Mouse (Mus musculus) heart, embryonic 16.5 days (tissue): ENCODE measurements around the gene Arnt2. TPM values are rescaled to one million over a fixed set of nuclear protein-coding genes. Genes with fewer than 3 reads are reported as not detected.

Experiments
- ATAC-seq: fragments of 200-750 bp; cut with Nextera tagmentation; replicated peaks from 2 replicates; pipeline ENCODE4 v1.8.0; 2017; ENCODE audit warnings: moderate number of reproducible peaks; ENCODE audit not compliant: insufficient read depth, low FRiP score; ENCODE audit errors: extremely low read depth
- H3K27ac ChIP-seq: fragments of 300-500 bp; sonication (generic); 2 replicates; pipeline ENCODE4 v1.5.1; 2014; ENCODE audit warnings: mild to moderate bottlenecking, low read length, control low read depth, moderate library complexity
- H3K27me3 ChIP-seq: fragments of 300-500 bp; sonication (generic); 2 replicates; pipeline ENCODE4 v1.6.1; 2014; ENCODE audit warnings: low read length, mixed read lengths; ENCODE audit not compliant: control insufficient read depth, insufficient read depth
- H3K36me3 ChIP-seq: fragments of 300-500 bp; sonication (generic); 2 replicates; pipeline ENCODE4 v1.6.1; 2014; ENCODE audit not compliant: control insufficient read depth, insufficient read depth
- H3K4me1 ChIP-seq: fragments of 300-500 bp; sonication (generic); 2 replicates; pipeline ENCODE4 v1.6.1; 2014; ENCODE audit warnings: low read length, mixed read lengths; ENCODE audit not compliant: control insufficient read depth, insufficient read depth
- H3K4me2 ChIP-seq: fragments of 300-500 bp; sonication (generic); 2 replicates; pipeline ENCODE4 v1.6.1; 2014; ENCODE audit warnings: low read depth, mild to moderate bottlenecking, control low read depth, low read length
- H3K4me3 ChIP-seq: fragments of 300-500 bp; sonication (generic); 2 replicates; pipeline ENCODE4 v1.5.1; 2014; ENCODE audit warnings: mild to moderate bottlenecking, control low read depth, low read length
- H3K9ac ChIP-seq: fragments of 300-500 bp; sonication (generic); 2 replicates; pipeline ENCODE4 v1.6.1; 2014; ENCODE audit warnings: low read length, control low read depth
- H3K9me3 ChIP-seq: fragments of 300-500 bp; sonication (generic); replicated peaks from 2 replicates; pipeline ENCODE4 v1.6.1; 2016; ENCODE audit warnings: low read length; ENCODE audit not compliant: control insufficient read depth
- WGBS: fragments of 180-500 bp; shearing (Covaris S2); extraction: QIAGEN DNeasy Blood & Tissue Kit; methylation state at CpG from one replicate; pipeline ENCODE4 v1.1.7; 2014; 5-methylcytosine and 5-hydroxymethylcytosine counted together
- polyA plus RNA-seq: library from polyadenylated mRNA; unstranded; fragments of >200 nt; fragmentation: Nextera tagmentation; extraction: Ambion mirVana; gene quantifications from 2 replicates; pipeline ENCODE4 v1.2.1, GENCODE M21; 2015

Arnt2 gene
- polyA plus RNA-seq, 1 experiment from 2014 or later = 1.2 TPM

DNA sequence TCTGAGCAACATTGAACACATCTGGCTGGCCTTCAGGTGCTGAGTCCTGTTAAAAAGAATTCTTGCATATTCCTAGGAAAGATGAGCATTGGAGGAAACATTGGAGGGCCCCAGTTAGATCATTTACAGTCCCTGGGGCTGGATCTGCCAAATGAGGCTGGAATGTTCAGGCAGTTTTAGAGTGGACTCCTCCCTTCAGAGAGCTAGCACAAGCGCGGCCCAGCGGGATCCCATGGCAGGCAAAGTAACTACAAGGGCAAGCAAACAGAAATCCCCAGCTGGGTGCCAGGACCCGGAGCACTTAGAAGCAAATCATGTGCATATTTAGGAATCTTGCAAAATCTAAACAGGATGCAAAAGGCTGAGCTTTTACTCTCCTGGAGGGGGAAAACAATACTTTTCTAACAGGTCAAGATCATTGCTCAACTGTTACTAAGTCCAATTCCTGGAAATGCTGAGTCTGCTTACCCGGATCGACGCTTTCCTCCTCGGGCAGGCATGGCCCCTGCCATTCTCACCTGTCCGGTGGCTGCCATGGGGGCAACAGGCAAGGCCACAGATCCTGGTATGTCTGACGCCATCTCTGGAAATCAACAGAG is 48.8 kb downstream of the Arnt2 start:
- Histone ChIP-seq H3K9ac (no peak overlapping the region), H3K27me3 (no peaks in the 10 kb centered on the region), H3K4me1 (no peaks in the 10 kb centered on the region), H3K4me2 (no peak overlapping the region), H3K27ac (no peak overlapping the region), H3K36me3 (no peaks in the 10 kb centered on the region), H3K9me3 (no peaks in the 10 kb centered on the region), H3K4me3 (no peak overlapping the region)
- 69% methylated on average over 10 of the region's 10 CpGs for WGBS
- ATAC-seq = no peak

DNA sequence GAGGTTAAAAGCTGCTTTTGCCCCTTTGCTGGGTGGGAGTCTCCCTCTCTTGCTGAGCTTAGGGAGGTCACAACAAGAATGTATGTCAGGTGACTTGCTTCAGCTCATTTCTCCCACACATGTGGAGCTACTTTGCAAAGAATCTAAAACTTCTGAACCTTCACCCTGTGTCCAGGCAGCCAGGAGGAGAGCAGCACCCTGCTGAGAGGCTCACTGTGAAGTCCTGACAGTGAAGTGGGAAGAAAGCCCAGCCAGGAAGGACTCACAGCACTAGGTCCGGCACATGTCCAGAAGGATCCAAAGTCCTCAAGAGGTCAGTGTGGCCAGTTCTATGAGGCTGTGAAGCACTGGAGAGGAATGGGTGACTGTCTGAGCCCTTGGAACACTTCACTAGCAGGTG is 51.5 kb downstream of the Arnt2 start:
- Histone ChIP-seq H3K4me1 (peaks cover 3% of the 10 kb centered on the region; the same call in 1 of the 2 replicates), H3K4me2 (no peak overlapping the region)
- 48% methylated on average over 1 of the region's 1 CpGs for WGBS

GRCm38 (mm10) chr7:84355619-84356570 is 54.1 kb downstream of the Arnt2 start:
- no peaks in the 10 kb centered on the region for H3K9me3 ChIP-seq
- no peak overlapping the region for H3K4me2 ChIP-seq
- no peak overlapping the region for H3K4me3 ChIP-seq
- no peak; the same call in 1 of the 2 replicates for ATAC-seq
- H3K27me3 ChIP-seq = no peaks in the 10 kb centered on the region
- H3K27ac ChIP-seq = no peak overlapping the region
- no peak overlapping the region for H3K9ac ChIP-seq
- no peaks in the 10 kb centered on the region for H3K36me3 ChIP-seq
- peaks cover 3% of the 10 kb centered on the region; the same call in 1 of the 2 replicates for H3K4me1 ChIP-seq
- WGBS = 56% methylated on average over 10 of the region's 10 CpGs

More for the DNA sequence above, 51.5 kb downstream of the Arnt2 start:
- Histone ChIP-seq H3K4me3 (no peak overlapping the region), H3K9me3 (no peaks in the 10 kb centered on the region), H3K27me3 (no peaks in the 10 kb centered on the region), H3K27ac (no peak overlapping the region), H3K9ac (no peak overlapping the region), H3K36me3 (no peaks in the 10 kb centered on the region)
- no peak for ATAC-seq

DNA sequence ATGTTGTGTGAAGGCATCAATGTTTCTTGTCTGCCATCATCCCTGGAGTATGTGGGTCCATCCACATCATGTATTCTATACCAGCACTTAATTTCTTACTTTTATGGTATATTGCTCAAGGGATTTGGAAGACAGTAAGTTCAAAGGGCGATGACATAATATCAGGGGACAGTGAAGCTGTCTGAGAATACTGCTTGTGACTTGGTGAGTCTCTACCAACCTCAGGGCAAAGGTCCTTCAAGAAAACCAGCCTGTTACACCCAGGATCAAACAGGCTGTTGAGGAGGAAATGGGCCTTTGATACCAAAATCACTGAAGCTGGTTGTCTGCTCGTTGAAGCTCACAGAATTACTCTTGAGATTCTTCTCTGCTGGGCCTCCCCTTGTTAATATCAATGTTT is 55.1 kb downstream of the Arnt2 start:
- H3K4me3 ChIP-seq = no peak overlapping the region
- WGBS = 82% methylated on average over 2 of the region's 2 CpGs
- H3K9me3 ChIP-seq = no peaks in the 10 kb centered on the region
- peaks cover 3% of the 10 kb centered on the region for H3K4me1 ChIP-seq
- H3K4me2 ChIP-seq = no peak overlapping the region
- no peak overlapping the region for H3K27ac ChIP-seq
- no peak overlapping the region for H3K9ac ChIP-seq
- no peak for ATAC-seq
- no peaks in the 10 kb centered on the region for H3K36me3 ChIP-seq
- no peaks in the 10 kb centered on the region for H3K27me3 ChIP-seq

DNA sequence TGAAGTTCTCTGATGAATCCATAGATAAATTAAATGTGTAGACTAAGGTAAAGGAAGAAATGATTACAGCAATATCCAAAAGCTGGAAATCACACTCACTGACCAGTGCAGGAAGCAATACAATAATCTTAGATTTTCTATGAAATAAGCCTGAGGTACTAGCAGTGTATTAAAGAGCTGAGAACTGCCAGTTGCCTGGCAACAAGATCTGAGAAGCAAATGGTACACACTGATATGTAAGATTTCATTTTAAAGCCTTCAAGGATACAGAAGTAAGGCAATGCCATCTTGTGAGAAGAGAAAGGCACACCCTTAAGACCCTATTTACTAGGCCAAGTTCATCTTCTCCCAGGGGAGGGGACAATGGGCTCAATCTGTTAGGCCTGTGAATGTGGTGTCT is 59.4 kb downstream of the Arnt2 start:
- H3K27me3 ChIP-seq = no peaks in the 10 kb centered on the region
- H3K4me1 ChIP-seq = peaks cover 3% of the 10 kb centered on the region
- no peak overlapping the region for H3K4me3 ChIP-seq
- H3K9ac ChIP-seq = no peak overlapping the region
- no peak overlapping the region for H3K27ac ChIP-seq
- H3K4me2 ChIP-seq = no peak overlapping the region
- no peaks in the 10 kb centered on the region for H3K9me3 ChIP-seq
- H3K36me3 ChIP-seq = no peaks in the 10 kb centered on the region
- no peak for ATAC-seq

GRCm38 (mm10) chr7:84349976-84350375 is 60.0 kb downstream of the Arnt2 start:
- H3K4me3 ChIP-seq = no peak overlapping the region

DNA sequence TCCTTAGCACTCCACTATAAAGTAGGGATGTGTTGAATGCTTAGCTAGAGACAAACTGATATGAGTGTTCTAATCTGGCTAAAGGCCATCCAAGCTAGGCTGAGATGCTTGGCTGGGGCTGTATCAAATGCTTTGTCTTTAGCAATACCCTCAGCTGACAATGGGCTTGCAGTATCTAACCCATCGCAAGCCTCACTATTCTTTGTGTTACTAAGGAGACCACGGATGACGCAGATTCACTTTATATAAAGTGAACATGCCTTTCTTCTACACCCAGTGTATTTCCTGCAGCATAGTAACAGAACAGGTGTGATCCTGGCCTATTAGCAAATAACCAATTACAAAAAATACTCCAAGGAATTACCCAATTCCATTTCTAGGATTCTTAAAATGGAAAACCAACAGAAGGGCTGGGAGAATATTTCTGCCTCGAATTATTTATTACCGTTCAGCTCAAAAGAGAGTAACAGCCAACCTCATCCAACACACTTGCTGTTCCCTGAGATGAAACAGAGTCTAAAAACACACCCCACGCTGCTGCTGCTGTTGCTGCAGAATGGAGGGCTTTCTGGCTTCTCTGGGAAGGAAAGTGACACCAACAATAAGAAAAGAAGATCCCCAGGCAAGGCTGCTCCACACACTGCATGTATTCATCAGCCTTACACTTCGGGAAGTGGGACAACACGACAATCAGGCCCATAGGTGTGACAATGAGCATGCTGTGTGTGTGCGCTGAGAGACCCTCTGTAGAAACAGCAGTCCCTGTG is 61.6 kb downstream of the Arnt2 start:
- no peaks in the 10 kb centered on the region for H3K36me3 ChIP-seq
- H3K27me3 ChIP-seq = no peaks in the 10 kb centered on the region
- H3K4me3 ChIP-seq = no peak overlapping the region
- H3K27ac ChIP-seq = no peak overlapping the region
- H3K9ac ChIP-seq = no peak overlapping the region
- 87% methylated on average over 9 of the region's 9 CpGs for WGBS
- no peak for ATAC-seq
- H3K4me1 ChIP-seq = peaks cover 3% of the 10 kb centered on the region
- no peak overlapping the region for H3K4me2 ChIP-seq
- no peaks in the 10 kb centered on the region; the same call in 1 of the 2 replicates for H3K9me3 ChIP-seq

More at GRCm38 (mm10) chr7:84349976-84350375, 60.0 kb downstream of the Arnt2 start:
- Histone ChIP-seq H3K27me3 (no peaks in the 10 kb centered on the region), H3K9ac (no peak overlapping the region), H3K4me1 (peaks cover 3% of the 10 kb centered on the region), H3K4me2 (no peak overlapping the region), H3K9me3 (no peaks in the 10 kb centered on the region), H3K36me3 (no peaks in the 10 kb centered on the region), H3K27ac (no peak overlapping the region; the same call in 1 of the 2 replicates)
- 43% methylated on average over 2 of the region's 2 CpGs for WGBS
- ATAC-seq = no peak

DNA sequence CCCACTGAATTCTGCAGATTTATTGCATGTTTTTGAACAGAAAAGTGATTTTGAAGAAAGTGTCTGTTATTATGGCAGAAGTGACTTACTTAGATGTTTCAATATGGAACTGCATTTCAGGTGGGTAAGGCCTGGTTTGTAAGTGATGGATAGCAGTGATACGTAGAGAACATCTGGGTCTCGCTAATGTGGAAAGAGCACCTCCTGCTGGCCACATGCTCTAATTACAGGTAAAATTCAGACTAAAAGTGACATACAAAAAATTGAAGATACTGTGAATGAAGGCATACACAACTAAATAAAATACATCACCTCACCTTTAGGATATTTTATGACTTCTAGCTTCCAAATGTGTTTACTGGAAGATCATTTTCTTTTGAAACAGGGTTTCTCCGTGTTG is 66.8 kb downstream of the Arnt2 start:
- Histone ChIP-seq H3K4me2 (no peak overlapping the region), H3K9ac (no peak overlapping the region), H3K4me1 (peaks cover 18% of the 10 kb centered on the region), H3K36me3 (no peaks in the 10 kb centered on the region), H3K4me3 (no peak overlapping the region), H3K27ac (no peak overlapping the region), H3K27me3 (no peaks in the 10 kb centered on the region), H3K9me3 (no peaks in the 10 kb centered on the region; the same call in 1 of the 2 replicates)
- ATAC-seq = no peak
- 88% methylated on average over 3 of the region's 3 CpGs for WGBS
